Mouse (Mus musculus) inflammation-experienced regulatory T-cells, adult 6 months (primary cell): Measurements from ENCODE around the gene Ube2h. TPM values are rescaled to one million over a fixed set of nuclear protein-coding genes. Genes with fewer than 3 reads are reported as not detected.
A peak's percentile ranks its signal among the peaks of the same experiment; 100 is the strongest.

Experiments
- ATAC-seq: one replicate; pipeline ENCODE4 v1.8.0; 2017
- polyA plus RNA-seq, 3 experiments: library from polyadenylated mRNA; unstranded; fragments of 100-300 nt; shearing (Covaris generic); gene quantifications; one replicate each; pipeline ENCODE4 v1.2.1; 2017

Ube2h gene
- polyA plus RNA-seq, result 100 to 1,000 TPM; 108 to 123 (median 115) TPM

GRCm38 (mm10) chr6:30304399-30304917 is at the start of gene Ube2h:
Ube2h (minus strand) TSS chr6:30304539.
- ATAC-seq, result peak; percentile 76

GRCm38 (mm10) chr6:30353661-30354060 is 49.3 kb upstream of the Ube2h start:
- ATAC-seq, result no peak

GRCm38 (mm10) chr6:30352762-30353161 is 48.4 kb upstream of the Ube2h start:
- ATAC-seq, result peak; percentile 71

GRCm38 (mm10) chr6:30351290-30351689 is 47.0 kb upstream of the Ube2h start:
- peak; percentile 51 for ATAC-seq

DNA sequence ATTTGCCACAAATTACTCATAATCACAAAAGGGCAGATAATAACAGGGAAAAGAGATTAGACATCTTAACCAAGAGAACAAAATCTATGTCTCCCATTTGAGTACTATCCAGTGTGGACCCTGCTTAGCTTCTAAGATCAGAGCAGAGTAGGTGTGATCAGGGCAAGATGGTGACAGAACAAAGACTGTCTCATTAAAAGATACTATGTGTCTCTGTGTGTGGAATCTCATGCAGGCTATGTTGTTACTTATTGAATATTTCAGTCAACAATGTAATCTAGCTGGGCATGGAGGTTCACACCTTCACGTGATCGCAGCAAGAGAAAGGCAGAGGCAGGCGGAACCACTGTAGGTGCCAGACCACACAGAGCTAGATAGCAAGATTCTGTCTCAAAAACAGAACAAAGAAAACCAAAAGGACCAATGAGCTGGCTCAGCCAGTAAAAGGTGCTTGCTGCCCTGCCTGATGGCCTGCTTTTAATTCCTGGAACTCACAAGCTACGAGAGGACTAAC is 43.0 kb upstream of the Ube2h start:
- no peak for ATAC-seq

- ATAC-seq, result no peak
Measured at GRCm38 (mm10) chr6:30346737-30347136, 42.4 kb upstream of the Ube2h start.

GRCm38 (mm10) chr6:30344032-30344431 is 39.7 kb upstream of the Ube2h start:
- ATAC-seq, result no peak

DNA sequence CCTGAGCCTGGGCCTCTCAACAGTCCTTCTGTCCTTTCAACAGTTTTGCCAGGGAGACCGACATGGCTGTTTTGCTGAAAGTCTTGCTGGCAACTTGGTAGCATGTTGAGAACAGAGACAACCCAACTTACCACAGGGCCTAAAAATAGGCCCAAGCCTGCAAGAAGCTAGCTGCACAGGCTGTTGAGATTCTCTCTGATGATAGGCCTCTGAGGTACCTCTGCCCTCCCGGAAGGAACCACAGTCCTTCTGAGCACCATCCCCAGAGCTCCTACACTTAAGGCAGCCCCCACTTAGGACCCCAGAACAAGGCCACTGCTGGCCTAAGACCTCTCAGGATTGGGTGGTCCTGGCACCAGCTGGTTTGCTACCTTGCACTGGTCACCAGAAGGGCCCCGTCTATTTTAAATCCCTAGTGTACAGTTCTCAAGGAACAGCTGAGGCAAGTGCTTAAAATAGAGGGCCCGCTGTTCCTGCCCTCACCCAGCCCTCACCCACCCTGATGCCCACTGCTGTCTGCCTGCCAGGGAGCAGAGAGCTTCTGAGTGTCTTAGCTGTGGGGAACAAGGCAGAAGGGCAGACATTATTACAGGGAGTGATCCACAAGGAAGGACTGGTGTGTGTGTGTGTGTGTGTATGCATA is 36.0 kb upstream of the Ube2h start:
- peak; percentile 50 for ATAC-seq

- peak; percentile 83 for ATAC-seq
Measured at GRCm38 (mm10) chr6:30336912-30337311, 32.6 kb upstream of the Ube2h start.

GRCm38 (mm10) chr6:30332262-30332661 is 27.9 kb upstream of the Ube2h start:
- ATAC-seq, result no peak

- ATAC-seq, result no peak
Measured at GRCm38 (mm10) chr6:30330706-30331105, 26.4 kb upstream of the Ube2h start.

DNA sequence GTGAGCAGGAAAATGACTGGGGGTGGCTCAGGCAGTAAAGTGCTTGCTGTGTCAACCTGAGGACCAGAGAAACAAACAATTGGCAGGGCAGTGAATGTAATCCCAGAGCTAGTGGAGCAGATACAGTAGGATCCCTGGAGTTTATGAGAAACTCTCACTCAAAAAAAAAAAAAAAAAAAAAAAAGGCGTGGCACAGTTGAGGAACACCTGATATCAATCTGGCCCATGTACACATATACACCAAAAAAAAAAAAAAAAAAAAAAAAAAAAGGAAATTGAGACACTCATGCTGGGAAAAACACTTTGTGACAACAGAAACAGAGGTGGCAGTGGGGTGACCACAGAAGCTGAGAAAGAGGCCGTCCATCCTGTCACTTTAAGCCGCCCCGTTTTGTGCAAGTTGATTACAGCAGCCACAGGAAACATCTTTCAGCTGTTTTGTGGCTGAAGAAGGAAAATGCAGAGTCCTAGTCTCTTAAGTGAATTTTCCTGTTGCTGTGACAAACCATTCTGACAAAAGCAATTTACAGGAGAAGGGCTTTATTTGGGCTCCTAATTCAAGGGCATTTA is 21.7 kb upstream of the Ube2h start:
- ATAC-seq, result peak; percentile 89

- no peak for ATAC-seq
Measured at GRCm38 (mm10) chr6:30321002-30321401, 16.7 kb upstream of the Ube2h start.

GRCm38 (mm10) chr6:30319216-30319615 is 14.9 kb upstream of the Ube2h start:
- ATAC-seq, result no peak

- ATAC-seq, result no peak
Measured at GRCm38 (mm10) chr6:30312006-30312405, 7.7 kb upstream of the Ube2h start.

- no peak for ATAC-seq
Measured at GRCm38 (mm10) chr6:30308751-30309150, 4.4 kb upstream of the Ube2h start.

- no peak for ATAC-seq
Measured at GRCm38 (mm10) chr6:30307691-30308090, 3.4 kb upstream of the Ube2h start.

GRCm38 (mm10) chr6:30303771-30304398 is 454 bp downstream of the Ube2h start:
- ATAC-seq, result peak; percentile 0

- no peak for ATAC-seq
Measured at GRCm38 (mm10) chr6:30302781-30303631, 1.3 kb downstream of the Ube2h start.

DNA sequence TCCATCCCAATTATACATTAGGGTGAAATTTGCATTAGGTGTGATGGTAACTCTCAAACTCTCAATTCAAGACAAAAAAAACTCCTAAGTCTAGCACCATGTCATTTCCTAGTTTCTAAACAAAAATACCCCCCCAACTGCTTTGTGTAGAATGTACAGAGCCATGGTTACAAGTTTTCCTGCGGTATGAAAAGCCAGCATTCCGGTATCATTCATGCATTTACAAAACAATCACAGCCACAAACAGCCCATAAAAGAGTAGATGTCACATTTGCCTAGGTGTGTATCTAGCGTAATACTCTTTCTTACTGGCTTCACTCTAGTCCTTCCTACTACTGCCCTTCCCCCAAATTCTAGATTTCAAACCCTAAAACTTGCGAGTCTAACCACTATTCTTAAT is 2.2 kb downstream of the Ube2h start:
- ATAC-seq, result no peak

DNA sequence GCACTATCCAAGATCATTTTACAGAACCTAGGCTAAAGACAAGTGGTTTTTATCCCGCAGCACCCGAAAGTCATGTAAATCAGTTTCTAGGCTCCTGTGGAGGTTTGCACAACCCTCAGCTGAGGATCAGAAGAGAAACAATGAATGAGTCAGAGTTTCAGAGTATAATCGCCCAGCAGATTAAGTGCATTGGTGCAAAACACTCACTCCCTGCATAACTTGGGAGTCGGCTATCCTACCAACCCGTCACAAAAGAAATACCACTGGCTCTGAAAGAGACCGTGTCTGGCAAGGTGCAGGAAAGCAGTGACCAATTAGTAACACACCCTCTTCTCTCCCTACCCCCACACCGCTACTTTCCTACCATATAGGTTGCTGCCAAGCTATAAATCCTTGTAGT is 3.4 kb downstream of the Ube2h start:
- ATAC-seq, result no peak

GRCm38 (mm10) chr6:30300372-30300771 is 4.0 kb downstream of the Ube2h start:
- ATAC-seq, result peak; percentile 80

DNA sequence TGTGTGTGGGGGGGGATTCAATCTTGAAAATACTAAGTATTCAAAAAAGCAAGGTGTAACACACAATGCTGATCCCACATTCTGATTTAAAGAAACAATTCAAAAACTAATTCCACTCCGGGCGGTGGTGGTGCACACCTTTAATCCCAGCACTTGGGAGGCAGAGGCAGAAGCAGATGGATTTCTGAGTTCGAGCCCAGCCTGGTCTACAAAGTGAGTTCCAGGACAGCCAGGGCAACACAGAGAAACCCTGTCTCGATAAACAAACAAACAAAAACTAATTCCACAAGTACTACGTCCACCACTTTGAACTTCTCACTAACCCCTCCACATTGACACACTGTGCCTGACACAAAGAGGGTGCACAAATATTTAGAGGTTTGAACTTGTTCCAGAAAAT is 4.7 kb downstream of the Ube2h start:
- no peak for ATAC-seq
